Mouse (Mus musculus) midbrain, embryonic 12.5 days (tissue): ENCODE results near the gene Rrh. TPM values are rescaled to one million over a fixed set of nuclear protein-coding genes. Genes with fewer than 3 reads are reported as not detected.

Experiments
- ATAC-seq: fragments of 200-750 bp; cut with Nextera tagmentation; 2 replicates; pipeline ENCODE4 v1.8.0; 2017; ENCODE audit warnings: low read depth, moderate TSS enrichment, moderate library complexity; ENCODE audit not compliant: low FRiP score
- H3K27ac ChIP-seq: fragments of 300-500 bp; sonication (generic); replicated peaks from 2 replicates; pipeline ENCODE4 v1.5.1; 2016; ENCODE audit warnings: mild to moderate bottlenecking
- H3K27me3 ChIP-seq: fragments of 300-500 bp; sonication (generic); 2 replicates; pipeline ENCODE4 v1.6.1; 2016; ENCODE audit warnings: mild to moderate bottlenecking
- H3K36me3 ChIP-seq: fragments of 300-500 bp; sonication (generic); 2 replicates; pipeline ENCODE4 v1.6.1; 2016
- H3K4me1 ChIP-seq: fragments of 300-500 bp; sonication (generic); 2 replicates; pipeline ENCODE4 v1.6.1; 2016
- H3K4me2 ChIP-seq: fragments of 300-500 bp; sonication (generic); replicated peaks from 2 replicates; pipeline ENCODE4 v1.6.1; 2016; ENCODE audit warnings: mild to moderate bottlenecking, moderate library complexity
- H3K4me3 ChIP-seq: fragments of 300-500 bp; sonication (generic); 2 replicates; pipeline ENCODE4 v1.5.1; 2016; ENCODE audit warnings: mild to moderate bottlenecking
- H3K9ac ChIP-seq: fragments of 300-500 bp; sonication (generic); replicated peaks from 2 replicates; pipeline ENCODE4 v1.6.1; 2016; ENCODE audit warnings: mild to moderate bottlenecking, moderate library complexity
- H3K9me3 ChIP-seq: fragments of 300-500 bp; sonication (generic); 2 replicates; pipeline ENCODE4 v1.6.1; 2016; ENCODE audit warnings: mild to moderate bottlenecking
- WGBS: fragments of 180-500 bp; shearing (Covaris S2); methylation state at CpG from one replicate; pipeline ENCODE4 v1.1.7; 2016; 5-methylcytosine and 5-hydroxymethylcytosine counted together
- polyA plus RNA-seq: library from polyadenylated mRNA; unstranded; fragments of >200 nt; fragmentation: Nextera tagmentation; extraction: Ambion mirVana; gene quantifications from 2 replicates; pipeline ENCODE4 v1.2.1, GENCODE M21; 2016

The Rrh gene
- polyA plus RNA-seq, 1 experiment from 2014 or later: not detected

DNA sequence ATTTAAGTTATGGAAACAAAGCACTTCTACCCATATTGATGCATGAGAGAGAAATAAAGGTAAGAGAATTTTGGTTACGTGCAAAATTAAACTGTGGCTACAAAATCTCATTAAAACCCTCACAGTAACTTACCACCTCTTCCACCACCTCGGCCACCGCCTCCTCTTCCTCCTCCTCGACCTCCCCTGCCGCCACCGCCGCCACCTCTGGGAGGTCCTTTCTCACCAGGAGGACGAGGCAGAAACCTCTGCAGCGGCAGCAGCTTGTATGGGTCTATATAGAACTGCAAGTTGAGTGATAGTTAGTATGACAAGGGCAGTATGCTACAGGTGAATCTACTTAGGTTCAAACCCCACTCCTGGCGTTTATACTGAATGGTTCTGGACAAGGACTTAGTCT lies 4.3 kb upstream of the Rrh start:
- Histone ChIP-seq H3K9ac (no peak overlapping the region), H3K4me1 (peaks cover 15% of the 10 kb centered on the region), H3K36me3 (peaks cover 52% of the 10 kb centered on the region), H3K9me3 (no peaks in the 10 kb centered on the region), H3K4me3 (no peak overlapping the region), H3K27ac (no peak overlapping the region), H3K27me3 (no peaks in the 10 kb centered on the region), H3K4me2 (no peak overlapping the region)
- WGBS: 94% methylated on average over 10 of the region's 10 CpGs
- ATAC-seq: no peak

DNA sequence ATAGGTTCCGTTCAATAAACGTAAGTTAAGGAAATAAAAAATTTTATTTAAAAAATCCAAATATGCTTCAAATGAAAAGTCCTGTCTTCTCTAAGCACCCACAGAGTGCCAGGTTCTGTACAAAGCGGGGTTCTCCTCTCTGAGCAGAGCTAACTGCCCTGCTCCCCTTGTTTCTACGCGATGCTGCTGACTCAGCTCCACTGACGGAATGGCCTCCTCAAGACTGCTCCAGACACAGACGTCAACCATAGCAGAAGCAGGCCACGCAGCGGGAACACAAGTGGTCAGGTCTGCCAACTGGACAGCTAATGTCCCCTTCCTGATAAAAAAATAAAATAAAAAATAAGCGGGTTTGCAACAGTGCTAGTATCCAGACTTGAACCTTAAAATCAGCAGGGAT lies 2.5 kb upstream of the Rrh start:
- Histone ChIP-seq H3K4me3 (no peak overlapping the region), H3K27ac (no peak overlapping the region), H3K9ac (no peak overlapping the region), H3K4me1 (peaks cover 7% of the 10 kb centered on the region), H3K27me3 (no peaks in the 10 kb centered on the region), H3K36me3 (peaks cover 52% of the 10 kb centered on the region), H3K4me2 (no peak overlapping the region), H3K9me3 (no peaks in the 10 kb centered on the region)
- ATAC-seq: no peak
- WGBS: 95% methylated on average over 10 of the region's 10 CpGs

DNA sequence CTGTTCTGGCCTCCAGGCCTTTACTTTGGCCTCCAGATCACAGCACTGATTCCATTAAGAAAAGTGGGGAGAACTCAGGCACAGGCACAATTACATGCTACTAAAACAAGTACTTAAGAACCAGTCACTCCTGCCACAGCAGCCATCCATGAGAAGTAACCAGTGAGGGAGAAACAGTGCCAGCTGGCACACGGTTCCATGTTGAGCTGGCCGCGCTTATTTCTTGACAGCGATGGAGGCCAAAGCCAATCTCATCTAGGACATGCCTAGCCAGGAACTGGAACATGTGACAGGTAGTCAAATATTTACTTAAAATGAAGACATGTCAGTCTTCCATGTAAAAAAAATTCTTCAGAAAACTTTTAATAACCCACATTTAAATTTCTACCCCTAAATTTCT lies 1.8 kb upstream of the Rrh start:
- no peak for ATAC-seq
- Histone ChIP-seq H3K36me3 (peaks cover 52% of the 10 kb centered on the region), H3K27me3 (no peaks in the 10 kb centered on the region), H3K4me2 (no peak overlapping the region), H3K27ac (no peak overlapping the region), H3K4me1 (no peaks in the 10 kb centered on the region; the same call in 1 of the 2 replicates), H3K9me3 (no peaks in the 10 kb centered on the region), H3K4me3 (no peak overlapping the region), H3K9ac (no peak overlapping the region)
- 95% methylated on average over 4 of the region's 4 CpGs for WGBS

DNA sequence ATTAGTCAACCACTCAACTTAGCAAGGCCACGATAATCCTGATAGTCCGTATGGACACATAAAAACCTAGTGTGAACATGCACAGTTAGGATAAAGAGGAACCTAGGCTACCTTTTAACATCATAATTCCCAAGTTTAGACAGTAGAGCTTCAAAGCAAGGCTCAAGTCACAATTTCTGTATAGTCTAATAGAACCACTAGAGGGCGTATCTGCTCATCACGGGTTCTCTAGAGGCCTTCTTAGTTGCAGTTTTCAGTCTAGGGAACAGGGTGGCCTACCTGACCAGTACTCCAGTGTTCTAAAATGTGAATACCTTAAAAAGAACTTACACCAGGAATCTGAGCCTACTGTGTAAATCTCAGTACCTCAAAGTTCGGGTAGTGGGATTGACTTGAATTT lies 906 bp upstream of the Rrh start:
- H3K9me3 ChIP-seq: no peaks in the 10 kb centered on the region
- H3K9ac ChIP-seq: no peak overlapping the region
- no peak for ATAC-seq
- H3K27ac ChIP-seq: no peak overlapping the region
- H3K27me3 ChIP-seq: no peaks in the 10 kb centered on the region
- H3K36me3 ChIP-seq: peaks cover 48% of the 10 kb centered on the region
- H3K4me3 ChIP-seq: no peak overlapping the region
- 57% methylated on average over 5 of the region's 5 CpGs for WGBS
- H3K4me1 ChIP-seq: no peaks in the 10 kb centered on the region
- H3K4me2 ChIP-seq: no peak overlapping the region

DNA sequence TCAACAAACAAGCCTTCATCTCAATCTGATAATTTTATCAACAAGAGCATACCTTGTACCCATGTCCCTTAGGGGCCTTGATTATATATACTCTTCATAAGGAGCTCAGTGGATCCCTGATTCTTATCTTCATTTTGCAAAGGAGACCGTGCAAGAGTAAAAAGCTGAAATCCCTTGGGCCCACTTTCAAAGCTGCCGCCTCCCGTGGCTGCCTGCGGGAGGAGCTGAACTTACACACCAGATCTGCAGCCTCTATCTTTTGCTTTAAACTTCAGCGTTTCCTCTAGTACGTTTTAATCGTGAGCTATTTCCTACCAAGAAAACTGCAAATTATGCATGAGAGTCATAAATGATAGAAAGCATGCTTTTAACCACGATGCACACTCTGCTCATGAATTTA lies 651 bp downstream of the Rrh start:
- Histone ChIP-seq H3K4me3 (no peak overlapping the region), H3K27ac (no peak overlapping the region), H3K36me3 (peaks cover 40% of the 10 kb centered on the region), H3K4me1 (no peaks in the 10 kb centered on the region), H3K9me3 (no peaks in the 10 kb centered on the region), H3K27me3 (no peaks in the 10 kb centered on the region), H3K9ac (no peak overlapping the region), H3K4me2 (no peak overlapping the region)
- WGBS: 79% methylated on average over 8 of the region's 8 CpGs
- ATAC-seq: no peak

DNA sequence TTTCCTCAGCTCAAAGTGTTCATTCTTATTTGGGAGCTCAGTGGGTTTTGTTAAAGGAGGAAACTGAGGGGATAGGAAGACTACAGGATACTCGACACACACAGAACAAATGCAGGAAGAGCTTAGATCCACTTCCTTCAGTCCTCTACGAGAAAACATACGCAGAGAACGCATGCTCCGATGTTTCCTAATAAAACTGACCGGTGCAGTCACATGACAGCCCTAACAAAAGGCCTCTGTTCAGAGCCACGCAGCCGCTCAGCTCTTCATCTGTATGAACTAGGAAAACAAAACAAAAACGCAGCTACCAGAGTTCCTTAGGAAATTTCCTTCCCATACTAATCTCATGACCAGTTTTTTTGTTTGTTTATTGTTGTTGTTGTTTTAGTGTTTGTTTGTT lies 1.5 kb downstream of the Rrh start:
- Histone ChIP-seq H3K4me2 (no peak overlapping the region), H3K4me3 (no peak overlapping the region), H3K4me1 (no peaks in the 10 kb centered on the region), H3K27ac (no peak overlapping the region), H3K9me3 (no peaks in the 10 kb centered on the region), H3K27me3 (no peaks in the 10 kb centered on the region), H3K9ac (no peak overlapping the region), H3K36me3 (peaks cover 31% of the 10 kb centered on the region)
- ATAC-seq: no peak
- WGBS: 75% methylated on average over 9 of the region's 9 CpGs

DNA sequence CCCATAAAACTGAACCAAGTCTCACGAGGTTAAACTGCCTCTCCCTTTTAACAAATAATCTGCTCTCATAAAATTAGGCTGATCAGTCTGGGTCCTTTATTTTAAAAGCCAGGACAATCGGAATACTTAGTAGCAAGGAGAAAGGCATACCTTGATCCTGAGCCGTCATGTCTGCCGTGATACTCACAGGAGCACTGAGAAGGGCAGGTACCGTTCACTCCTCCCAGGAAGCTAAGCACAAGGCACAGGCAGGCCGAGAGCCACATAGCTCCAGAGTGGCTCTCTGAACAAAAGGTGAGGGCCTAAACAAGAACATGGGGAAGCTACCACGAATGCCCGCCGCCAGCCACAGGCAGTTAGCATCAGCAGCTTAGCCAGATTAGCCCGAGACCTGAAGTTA lies 18.6 kb downstream of the Rrh start, which contains the start of gene Lrit3:
Gene Lrit3, minus strand, starts transcription at position 266 of the 400 bp plus-strand sequence.
- ATAC-seq: no peak
- 79% methylated on average over 10 of the region's 10 CpGs for WGBS

DNA sequence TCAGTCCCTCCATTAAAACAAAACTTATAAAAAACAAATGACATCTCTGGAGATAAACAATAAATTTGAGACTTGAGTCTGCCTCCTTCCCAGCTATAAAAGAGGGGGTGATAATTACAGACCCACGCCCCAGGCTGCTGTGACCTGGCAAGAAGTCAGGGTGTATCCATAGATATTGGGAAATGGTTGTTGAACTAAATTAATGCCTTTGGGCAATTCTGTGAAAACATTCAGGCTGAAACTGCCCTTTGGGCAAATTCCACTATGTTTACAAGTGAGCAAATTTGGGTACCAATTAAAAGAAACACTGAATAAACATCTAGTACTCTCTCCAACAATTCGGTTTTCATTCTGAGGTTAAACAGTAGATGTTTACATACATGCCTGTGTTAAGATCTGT lies 23.4 kb downstream of the Rrh start:
- Histone ChIP-seq H3K27ac (no peak overlapping the region), H3K36me3 (no peaks in the 10 kb centered on the region), H3K4me2 (no peak overlapping the region), H3K9ac (no peak overlapping the region), H3K27me3 (no peaks in the 10 kb centered on the region), H3K9me3 (no peaks in the 10 kb centered on the region), H3K4me1 (no peaks in the 10 kb centered on the region), H3K4me3 (no peak overlapping the region)
- 86% methylated on average over 2 of the region's 2 CpGs for WGBS
- ATAC-seq: no peak

More for the DNA sequence above, 18.6 kb downstream of the Rrh start, which contains the start of gene Lrit3:
- Histone ChIP-seq H3K4me2 (no peak within 1 kb of the TSS), H3K36me3 (no peaks in the 10 kb centered on the region), H3K9me3 (no peaks in the 10 kb centered on the region), H3K4me1 (no peaks in the 10 kb centered on the region), H3K27me3 (no peaks in the 10 kb centered on the region), H3K4me3 (no peak within 1 kb of the TSS), H3K27ac (no peak within 1 kb of the TSS), H3K9ac (no peak within 1 kb of the TSS)

DNA sequence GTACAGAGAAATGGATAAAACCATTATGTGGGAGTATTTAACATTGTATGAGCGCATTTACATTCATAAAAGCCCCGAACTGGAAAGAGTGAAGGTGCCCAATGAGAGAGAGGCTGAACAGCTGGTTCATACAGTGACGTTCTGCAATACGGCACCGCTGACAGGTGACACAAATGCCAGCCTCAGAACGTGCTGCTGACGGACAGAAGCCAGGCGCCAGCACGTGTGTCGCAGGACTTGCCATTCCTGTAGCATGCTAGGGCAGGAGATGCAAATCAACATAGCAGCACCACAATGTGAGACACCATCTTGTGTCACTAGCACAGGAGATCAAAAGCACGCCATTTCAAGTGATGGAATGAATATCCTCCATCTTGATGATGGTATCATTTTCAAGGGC lies 23.8 kb downstream of the Rrh start:
- WGBS: 89% methylated on average over 11 of the region's 11 CpGs
- Histone ChIP-seq H3K36me3 (no peaks in the 10 kb centered on the region), H3K9me3 (no peaks in the 10 kb centered on the region), H3K4me2 (no peak overlapping the region), H3K27ac (no peak overlapping the region), H3K4me3 (no peak overlapping the region), H3K9ac (no peak overlapping the region), H3K27me3 (no peaks in the 10 kb centered on the region), H3K4me1 (no peaks in the 10 kb centered on the region)
- ATAC-seq: no peak

DNA sequence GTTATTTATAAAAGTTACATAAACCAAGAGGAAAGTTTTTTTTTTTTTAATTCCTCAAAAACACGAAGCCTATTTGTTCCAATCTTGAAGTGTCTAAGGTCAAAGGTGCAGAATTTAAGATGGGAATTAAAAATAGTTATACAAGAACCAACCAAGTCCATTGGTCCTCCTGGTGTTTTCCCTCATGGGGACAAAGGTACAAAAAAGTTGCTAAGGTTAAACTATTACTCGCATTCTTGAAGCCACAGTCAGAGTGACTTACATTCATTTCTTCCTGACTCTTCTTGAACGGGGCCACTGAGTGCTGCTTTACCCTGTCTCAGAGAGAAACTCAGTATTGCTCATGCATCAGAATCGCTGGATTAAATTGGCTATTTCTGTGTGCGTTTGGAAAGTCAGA lies 25.0 kb downstream of the Rrh start:
- H3K4me3 ChIP-seq: no peak overlapping the region
- ATAC-seq: no peak

DNA sequence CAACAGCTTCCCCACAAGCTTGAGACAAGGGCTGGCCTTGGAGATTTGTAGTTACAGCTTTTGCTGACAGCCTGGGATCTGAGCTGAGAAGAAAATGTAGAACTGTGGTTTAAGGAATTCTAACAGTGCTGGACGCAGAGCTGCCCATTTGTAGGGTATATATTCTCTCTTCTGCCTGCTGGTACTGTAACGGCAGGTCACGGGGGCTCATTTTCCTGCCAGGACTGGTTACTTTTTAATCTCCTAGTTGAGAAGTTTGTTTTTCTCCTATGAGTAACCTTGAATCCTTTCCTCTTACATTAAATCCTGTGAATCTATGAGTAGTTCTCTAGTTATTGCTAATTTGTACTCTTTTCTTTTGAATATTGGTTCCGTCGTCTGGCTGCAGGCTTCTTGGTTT lies 28.6 kb downstream of the Rrh start:
- H3K27me3 ChIP-seq: no peaks in the 10 kb centered on the region
- no peak overlapping the region for H3K27ac ChIP-seq
- no peak for ATAC-seq
- H3K4me2 ChIP-seq: no peak overlapping the region
- no peak overlapping the region for H3K9ac ChIP-seq
- H3K36me3 ChIP-seq: no peaks in the 10 kb centered on the region
- WGBS: 91% methylated on average over 5 of the region's 5 CpGs
- no peak overlapping the region for H3K4me3 ChIP-seq
- no peaks in the 10 kb centered on the region for H3K4me1 ChIP-seq
- no peaks in the 10 kb centered on the region for H3K9me3 ChIP-seq

More for the DNA sequence above, 25.0 kb downstream of the Rrh start:
- 77% methylated on average over 5 of the region's 5 CpGs for WGBS
- Histone ChIP-seq H3K9ac (no peak overlapping the region), H3K4me1 (no peaks in the 10 kb centered on the region), H3K27ac (no peak overlapping the region), H3K27me3 (no peaks in the 10 kb centered on the region), H3K36me3 (no peaks in the 10 kb centered on the region), H3K4me2 (no peak overlapping the region), H3K9me3 (no peaks in the 10 kb centered on the region)

DNA sequence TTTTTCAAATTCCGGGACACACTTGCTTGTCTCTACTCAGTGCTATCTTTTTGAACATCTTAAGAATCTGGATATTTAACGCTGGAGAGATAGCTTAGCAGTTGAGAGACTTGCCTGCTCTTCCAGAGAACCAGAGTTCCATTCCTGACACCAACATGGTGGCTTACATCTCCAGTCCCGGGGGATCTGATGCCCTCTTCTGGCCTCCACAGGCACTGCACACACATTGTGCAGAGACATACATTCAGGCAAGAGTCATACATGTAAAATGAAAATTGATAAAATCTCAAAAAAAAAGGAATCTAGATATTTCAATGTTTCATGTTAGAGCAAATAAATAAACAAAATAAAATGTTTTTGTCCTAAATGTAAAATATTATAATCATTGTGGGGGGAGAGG lies 39.6 kb downstream of the Rrh start:
- Histone ChIP-seq H3K4me2 (no peak overlapping the region), H3K36me3 (no peaks in the 10 kb centered on the region), H3K4me1 (no peaks in the 10 kb centered on the region), H3K27me3 (no peaks in the 10 kb centered on the region), H3K4me3 (no peak overlapping the region), H3K9ac (no peak overlapping the region), H3K9me3 (no peaks in the 10 kb centered on the region), H3K27ac (no peak overlapping the region)
- no peak for ATAC-seq
- 91% methylated on average over 3 of the region's 3 CpGs for WGBS

DNA sequence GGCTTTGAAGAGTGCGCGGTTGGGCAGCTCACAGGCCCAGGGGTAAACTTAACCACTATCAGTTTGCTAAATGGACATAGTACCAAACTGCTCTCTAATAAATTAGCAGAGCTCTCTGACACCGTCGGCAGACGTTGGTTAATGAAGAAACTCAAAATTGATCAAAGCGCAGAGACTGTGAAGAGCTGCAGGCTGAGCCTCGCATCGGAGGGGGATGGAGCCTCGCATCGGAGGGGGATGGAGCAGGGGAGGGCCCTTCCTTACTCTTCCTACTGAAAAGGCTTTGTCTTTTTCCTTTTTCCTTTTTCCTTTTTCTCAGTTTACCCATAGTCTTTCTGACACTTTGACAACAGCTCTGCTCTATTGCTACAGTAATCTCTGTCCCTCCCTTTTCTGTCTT lies 41.0 kb downstream of the Rrh start:
- ATAC-seq: no peak
- H3K27ac ChIP-seq: no peak overlapping the region
- no peak overlapping the region for H3K4me3 ChIP-seq
- H3K9me3 ChIP-seq: no peaks in the 10 kb centered on the region
- H3K4me1 ChIP-seq: no peaks in the 10 kb centered on the region
- H3K36me3 ChIP-seq: no peaks in the 10 kb centered on the region
- no peaks in the 10 kb centered on the region for H3K27me3 ChIP-seq
- 22% methylated on average over 10 of the region's 10 CpGs for WGBS
- H3K9ac ChIP-seq: no peak overlapping the region
- 0 out of 2 replicates have a peak overlapping the region, but pooled peaks have one; percentile 3 for H3K4me2 ChIP-seq
